Mouse (Mus musculus): Measurements from ENCODE around the gene Dusp6. TPM values are rescaled to one million over a fixed set of nuclear protein-coding genes. Genes with fewer than 3 reads are reported as not detected.

The Dusp6 gene
- polyA plus RNA-seq, 1 experiment from 2014 or later, result 40.7 TPM

DNA sequence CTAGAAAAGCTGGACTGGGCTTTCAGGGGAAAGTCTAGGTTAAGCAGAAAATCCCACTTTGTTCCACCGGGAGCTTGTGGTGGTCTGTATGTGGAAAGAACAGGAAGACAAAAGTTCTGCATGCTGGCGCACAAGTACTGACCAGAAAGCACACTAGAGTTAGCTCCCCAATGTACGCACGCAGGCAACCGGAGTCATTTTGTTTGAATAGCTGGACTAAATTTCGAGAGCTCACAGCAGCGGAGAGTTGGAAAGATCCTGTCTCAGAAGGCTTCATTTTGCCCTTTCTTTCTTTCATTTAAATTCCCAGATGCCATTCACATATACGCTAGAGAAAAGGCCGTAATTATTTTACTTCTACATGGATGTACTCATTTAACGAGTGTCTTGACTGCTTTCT, 20.3 kb upstream of the Dusp6 start:
- Histone ChIP-seq H3K9ac (ENCODE audit: low read length) (no peak overlapping the region), H3K27me3 (replicated peaks; ENCODE audit: control insufficient read depth, insufficient read depth, low read length) (no peaks in the 10 kb centered on the region), H3K4me3 (ENCODE audit: low read depth, low read length) (no peak overlapping the region), H3K36me3 (ENCODE audit: control insufficient read depth, insufficient read depth, low read length) (no peaks in the 10 kb centered on the region), H3K27ac (ENCODE audit: low read depth) (no peak overlapping the region), H3K9me3 (ENCODE audit: control insufficient read depth, low read length) (no peaks in the 10 kb centered on the region), H3K4me1 (replicated peaks; ENCODE audit: control insufficient read depth, insufficient read depth, low read length) (peaks cover 21% of the 10 kb centered on the region; the same call in 1 of the 2 replicates), H3K4me2 (ENCODE audit: low read length) (no peak overlapping the region)
- no peak for ATAC-seq (replicated peaks; ENCODE audit: low FRiP score, low TSS enrichment, low read depth)
- no peak for DNase-seq (ENCODE audit: low spot score)
- 83% methylated on average over 10 of the region's 10 CpGs for WGBS

DNA sequence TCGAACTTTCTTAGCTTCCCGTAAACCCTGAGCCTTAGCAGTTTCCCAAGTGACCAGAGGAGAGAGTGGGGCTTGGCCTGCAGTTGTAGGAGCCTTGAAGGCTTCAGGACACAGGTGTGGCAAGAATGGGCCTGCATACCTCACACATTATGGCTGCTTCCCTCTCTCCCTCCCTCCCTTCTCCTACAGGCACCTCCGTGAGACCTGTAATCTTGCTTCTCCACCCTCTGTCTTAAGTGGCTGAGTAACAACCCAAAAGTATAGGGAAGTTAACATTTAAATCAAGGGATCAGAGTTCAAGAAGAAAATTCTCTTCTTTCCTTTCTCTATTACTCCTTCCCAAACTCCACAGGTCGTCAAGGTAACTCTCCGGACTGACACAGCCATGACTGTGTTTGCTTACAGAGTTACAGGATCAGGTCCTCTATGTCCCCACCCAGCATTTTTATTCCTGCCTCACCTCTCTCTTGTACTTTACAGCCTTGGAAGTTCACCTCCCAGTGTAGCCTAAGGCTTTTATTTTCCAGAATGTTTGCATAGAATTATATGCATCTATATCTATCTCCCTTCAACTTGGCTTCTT, 19.0 kb upstream of the Dusp6 start:
- ATAC-seq (replicated peaks; ENCODE audit: low FRiP score, low TSS enrichment, low read depth), result no peak; the same call in 1 of the 2 replicates
- H3K27ac ChIP-seq (ENCODE audit: low read depth), result no peak overlapping the region

DNA sequence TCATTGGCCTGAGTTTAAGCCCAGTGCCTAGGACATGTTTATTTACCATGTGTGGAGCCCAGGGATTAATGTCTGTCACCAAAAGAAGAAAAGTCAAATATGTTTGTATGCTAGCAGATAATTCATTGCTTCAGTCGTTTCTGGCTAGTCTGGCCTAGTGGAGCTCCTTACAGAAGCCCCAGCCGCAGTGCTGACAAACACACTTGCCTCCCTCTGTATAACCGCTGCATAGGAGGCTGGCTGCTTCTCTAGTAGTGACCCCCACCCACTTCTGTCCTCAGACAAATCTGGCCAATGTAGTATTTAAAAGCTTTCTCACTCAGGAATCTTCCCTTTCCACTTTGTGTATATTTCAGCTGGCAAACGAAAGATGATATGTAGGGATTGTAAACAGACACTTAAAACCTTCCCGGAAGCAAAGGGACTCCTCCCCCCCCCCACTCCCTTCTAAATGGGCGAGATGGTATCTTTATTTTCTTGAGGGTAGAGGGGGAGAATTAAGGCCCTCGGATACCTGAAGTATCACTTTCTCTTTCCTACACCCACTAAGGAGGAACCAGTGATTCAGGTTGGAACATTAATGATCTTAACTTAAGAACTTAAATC, 18.3 kb upstream of the Dusp6 start:
- Histone ChIP-seq H3K9me3 (ENCODE audit: control insufficient read depth, low read length) (no peaks in the 10 kb centered on the region), H3K27me3 (replicated peaks; ENCODE audit: control insufficient read depth, insufficient read depth, low read length) (no peaks in the 10 kb centered on the region), H3K4me1 (replicated peaks; ENCODE audit: control insufficient read depth, insufficient read depth, low read length) (peaks cover 21% of the 10 kb centered on the region; the same call in 1 of the 2 replicates), H3K36me3 (ENCODE audit: control insufficient read depth, insufficient read depth, low read length) (no peaks in the 10 kb centered on the region), H3K4me2 (ENCODE audit: low read length) (no peak overlapping the region), H3K4me3 (ENCODE audit: low read depth, low read length) (no peak overlapping the region), H3K27ac (ENCODE audit: low read depth) (no peak overlapping the region), H3K9ac (ENCODE audit: low read length) (no peak overlapping the region)
- ATAC-seq (replicated peaks; ENCODE audit: low FRiP score, low TSS enrichment, low read depth), result no peak
- WGBS, result 13% methylated on average over 7 of the region's 7 CpGs
- DNase-seq (ENCODE audit: low spot score), result no peak

More for the DNA sequence above, 19.0 kb upstream of the Dusp6 start:
- Histone ChIP-seq H3K9me3 (ENCODE audit: control insufficient read depth, low read length) (no peaks in the 10 kb centered on the region), H3K4me1 (replicated peaks; ENCODE audit: control insufficient read depth, insufficient read depth, low read length) (peaks cover 21% of the 10 kb centered on the region; the same call in 1 of the 2 replicates), H3K4me2 (ENCODE audit: low read length) (no peak overlapping the region), H3K27me3 (replicated peaks; ENCODE audit: control insufficient read depth, insufficient read depth, low read length) (no peaks in the 10 kb centered on the region), H3K4me3 (ENCODE audit: low read depth, low read length) (no peak overlapping the region), H3K9ac (ENCODE audit: low read length) (no peak overlapping the region), H3K36me3 (ENCODE audit: control insufficient read depth, insufficient read depth, low read length) (no peaks in the 10 kb centered on the region)
- 45% methylated on average over 5 of the region's 5 CpGs for whole genome bisulfite sequencing
- DNase-seq (ENCODE audit: low spot score), result no peak

DNA sequence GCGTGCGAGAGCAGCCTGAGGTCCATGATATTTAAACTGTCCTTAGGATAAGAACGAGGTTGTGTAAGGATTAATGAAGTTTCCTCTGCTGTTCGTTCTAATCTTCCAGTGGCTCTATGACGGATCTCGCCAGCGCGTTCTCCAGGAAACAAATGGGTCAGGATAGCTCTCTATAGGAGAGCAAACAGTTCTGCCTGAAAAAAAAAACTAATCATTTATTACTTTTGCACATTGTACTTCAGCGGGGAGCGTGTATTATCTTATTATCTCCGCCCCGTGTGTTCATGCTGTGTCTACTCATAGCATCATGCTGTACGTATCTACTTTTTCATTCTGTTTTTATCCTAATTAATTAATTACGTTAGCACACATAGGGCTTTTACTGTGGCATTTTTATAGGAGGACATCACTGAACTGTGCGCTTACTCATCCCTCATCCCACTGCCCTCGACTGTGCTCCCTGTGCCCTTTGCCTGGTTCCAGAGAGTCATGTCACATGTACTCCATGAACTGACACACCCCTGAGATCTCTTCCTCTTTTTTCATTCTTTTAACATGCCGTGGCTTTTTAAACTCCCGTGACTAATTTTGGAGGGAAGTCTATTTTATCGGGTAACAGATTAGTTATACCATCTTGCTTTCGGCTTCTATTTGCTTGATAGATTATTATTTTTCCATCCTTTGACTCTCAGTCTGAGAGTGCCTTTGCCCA, 16.1 kb upstream of the Dusp6 start:
- DNase-seq (ENCODE audit: low spot score) (no peak), ATAC-seq (replicated peaks; ENCODE audit: low FRiP score, low TSS enrichment, low read depth) (no peak)
- no peak overlapping the region for H3K4me3 ChIP-seq (ENCODE audit: low read depth, low read length)
- H3K4me1 ChIP-seq (replicated peaks; ENCODE audit: control insufficient read depth, insufficient read depth, low read length), result peaks cover 17% of the 10 kb centered on the region; the same call in 1 of the 2 replicates
- H3K9ac ChIP-seq (ENCODE audit: low read length), result no peak overlapping the region
- H3K27ac ChIP-seq (ENCODE audit: low read depth), result no peak overlapping the region
- 78% methylated on average over 20 of the region's 20 CpGs for WGBS
- no peak overlapping the region for H3K4me2 ChIP-seq (ENCODE audit: low read length)
- H3K9me3 ChIP-seq (ENCODE audit: control insufficient read depth, low read length), result no peaks in the 10 kb centered on the region
- H3K27me3 ChIP-seq (replicated peaks; ENCODE audit: control insufficient read depth, insufficient read depth, low read length), result no peaks in the 10 kb centered on the region
- H3K36me3 ChIP-seq (ENCODE audit: control insufficient read depth, insufficient read depth, low read length), result no peaks in the 10 kb centered on the region

DNA sequence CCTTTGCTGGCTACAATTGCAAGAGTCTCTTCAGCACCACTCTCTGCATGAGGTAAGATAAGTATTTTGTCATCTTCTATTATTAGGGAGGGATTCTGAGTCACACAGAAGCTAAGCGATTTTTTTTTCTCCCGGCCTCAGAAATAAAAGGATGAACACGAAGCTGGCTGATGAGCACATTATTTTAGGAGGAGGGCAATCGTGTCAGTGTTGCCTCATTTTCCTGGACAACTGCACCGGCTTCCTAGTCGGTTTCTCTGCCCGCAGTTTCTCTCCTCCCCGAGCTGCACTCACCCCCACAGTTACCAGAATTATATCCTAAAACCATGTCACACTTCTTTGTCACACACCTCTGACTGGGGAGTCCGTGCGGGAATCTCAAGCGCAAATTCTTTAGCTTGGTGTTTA, 12.2 kb upstream of the Dusp6 start:
- WGBS, result 76% methylated on average over 11 of the region's 11 CpGs
- Histone ChIP-seq H3K27me3 (replicated peaks; ENCODE audit: control insufficient read depth, insufficient read depth, low read length) (no peaks in the 10 kb centered on the region), H3K9me3 (ENCODE audit: control insufficient read depth, low read length) (no peaks in the 10 kb centered on the region), H3K4me3 (ENCODE audit: low read depth, low read length) (no peak overlapping the region), H3K9ac (ENCODE audit: low read length) (no peak overlapping the region), H3K4me1 (replicated peaks; ENCODE audit: control insufficient read depth, insufficient read depth, low read length) (no peaks in the 10 kb centered on the region), H3K4me2 (ENCODE audit: low read length) (no peak overlapping the region), H3K27ac (ENCODE audit: low read depth) (no peak overlapping the region), H3K36me3 (ENCODE audit: control insufficient read depth, insufficient read depth, low read length) (no peaks in the 10 kb centered on the region)
- DNase-seq (ENCODE audit: low spot score), result no peak
- ATAC-seq (replicated peaks; ENCODE audit: low FRiP score, low TSS enrichment, low read depth), result no peak

DNA sequence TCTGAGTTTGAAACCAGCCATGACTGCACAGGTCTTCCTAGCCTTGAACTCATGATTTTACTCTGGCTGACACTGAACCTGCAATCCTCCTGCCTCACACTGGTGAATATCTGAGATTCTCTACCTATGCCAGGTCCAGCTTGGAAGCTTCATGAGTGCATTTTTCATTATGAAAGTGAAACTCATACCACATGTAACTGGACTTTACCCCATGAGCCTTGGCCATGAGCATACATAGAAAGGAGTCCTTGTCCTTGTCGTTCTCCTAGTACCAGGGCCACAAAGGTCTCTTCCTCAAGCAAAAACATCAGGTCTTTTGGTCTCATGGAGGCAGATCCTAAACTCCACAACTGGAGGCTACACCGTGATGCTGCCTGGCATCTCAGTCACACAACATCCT, 9.6 kb upstream of the Dusp6 start:
- DNase-seq (ENCODE audit: low spot score) (no peak), ATAC-seq (replicated peaks; ENCODE audit: low FRiP score, low TSS enrichment, low read depth) (no peak)
- no peaks in the 10 kb centered on the region for H3K4me1 ChIP-seq (replicated peaks; ENCODE audit: control insufficient read depth, insufficient read depth, low read length)
- no peak overlapping the region for H3K4me3 ChIP-seq (ENCODE audit: low read depth, low read length)
- 81% methylated on average over 2 of the region's 2 CpGs for WGBS
- no peaks in the 10 kb centered on the region for H3K9me3 ChIP-seq (ENCODE audit: control insufficient read depth, low read length)
- H3K9ac ChIP-seq (ENCODE audit: low read length), result no peak overlapping the region
- H3K27ac ChIP-seq (ENCODE audit: low read depth), result no peak overlapping the region
- no peaks in the 10 kb centered on the region for H3K36me3 ChIP-seq (ENCODE audit: control insufficient read depth, insufficient read depth, low read length)
- H3K27me3 ChIP-seq (replicated peaks; ENCODE audit: control insufficient read depth, insufficient read depth, low read length), result no peaks in the 10 kb centered on the region
- H3K4me2 ChIP-seq (ENCODE audit: low read length), result no peak overlapping the region

DNA sequence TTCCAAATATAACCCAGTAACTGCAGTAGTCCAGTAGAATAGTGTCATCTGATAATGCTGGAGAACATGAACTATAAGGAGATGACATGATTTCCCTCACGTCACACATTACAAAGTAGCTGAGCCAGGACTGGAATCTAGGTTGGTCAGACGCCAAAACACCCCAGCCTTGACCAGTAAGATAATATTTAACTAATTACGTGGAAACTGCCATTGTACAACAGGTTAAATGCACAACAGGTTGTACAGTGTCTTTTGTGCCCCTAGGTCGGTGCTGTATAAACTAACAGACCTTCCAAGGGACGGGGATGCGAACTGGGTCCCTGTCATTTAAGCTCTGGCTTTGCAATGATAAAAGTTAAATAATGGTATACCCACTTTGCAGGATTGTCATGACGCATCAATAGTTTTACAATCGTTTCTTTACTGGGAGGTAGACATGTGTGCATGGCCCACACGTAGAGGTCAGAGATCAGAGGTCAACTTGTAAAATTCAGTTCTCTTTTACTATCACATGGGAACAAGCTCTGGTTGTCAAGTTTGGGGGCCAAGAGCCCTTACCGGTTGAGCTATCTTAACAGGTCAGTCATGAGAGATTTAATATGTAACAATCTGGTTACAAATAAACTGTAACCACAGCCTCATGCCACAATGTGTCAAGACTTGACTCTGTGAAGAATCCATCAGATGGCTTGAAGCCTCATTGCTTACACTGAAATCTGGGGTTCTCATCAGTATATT, 7.0 kb upstream of the Dusp6 start:
- DNase-seq (ENCODE audit: low spot score), result no peak
- H3K27ac ChIP-seq (ENCODE audit: low read depth), result no peak overlapping the region

DNA sequence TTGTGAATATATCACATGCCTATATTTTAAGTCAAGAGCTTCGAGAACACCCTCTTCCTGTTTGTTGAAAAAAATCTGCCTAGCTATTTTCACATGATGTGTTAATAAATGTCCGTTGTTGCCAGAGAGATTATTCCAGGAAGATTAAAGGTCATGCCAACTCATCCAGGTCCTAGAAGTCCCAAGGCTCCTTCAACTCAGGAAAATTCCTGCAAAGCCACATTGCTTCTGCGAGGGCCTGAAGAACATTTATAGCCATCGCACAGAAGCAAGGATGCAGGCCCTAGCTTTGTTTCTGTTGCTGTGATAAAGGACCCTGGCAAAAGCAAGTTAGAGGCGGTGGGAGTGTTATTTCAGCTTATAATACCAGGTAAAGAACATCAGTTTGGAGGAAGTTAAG, 5.5 kb upstream of the Dusp6 start:
- H3K4me2 ChIP-seq (ENCODE audit: low read length), result no peak overlapping the region

More for the DNA sequence above, 7.0 kb upstream of the Dusp6 start:
- Histone ChIP-seq H3K4me2 (ENCODE audit: low read length) (no peak overlapping the region), H3K9ac (ENCODE audit: low read length) (no peak overlapping the region), H3K4me1 (replicated peaks; ENCODE audit: control insufficient read depth, insufficient read depth, low read length) (peaks cover 3% of the 10 kb centered on the region; the same call in 1 of the 2 replicates), H3K4me3 (ENCODE audit: low read depth, low read length) (no peak overlapping the region), H3K36me3 (ENCODE audit: control insufficient read depth, insufficient read depth, low read length) (no peaks in the 10 kb centered on the region), H3K27me3 (replicated peaks; ENCODE audit: control insufficient read depth, insufficient read depth, low read length) (no peaks in the 10 kb centered on the region), H3K9me3 (ENCODE audit: control insufficient read depth, low read length) (no peaks in the 10 kb centered on the region)
- WGBS, result 76% methylated on average over 10 of the region's 10 CpGs
- no peak for ATAC-seq (replicated peaks; ENCODE audit: low FRiP score, low TSS enrichment, low read depth)

More for the DNA sequence above, 5.5 kb upstream of the Dusp6 start:
- H3K4me1 ChIP-seq (replicated peaks; ENCODE audit: control insufficient read depth, insufficient read depth, low read length), result peaks cover 3% of the 10 kb centered on the region; the same call in 1 of the 2 replicates
- H3K27me3 ChIP-seq (replicated peaks; ENCODE audit: control insufficient read depth, insufficient read depth, low read length), result no peaks in the 10 kb centered on the region
- DNase-seq (ENCODE audit: low spot score) (no peak), ATAC-seq (replicated peaks; ENCODE audit: low FRiP score, low TSS enrichment, low read depth) (no peak)
- H3K9ac ChIP-seq (ENCODE audit: low read length), result no peak overlapping the region
- H3K9me3 ChIP-seq (ENCODE audit: control insufficient read depth, low read length), result no peaks in the 10 kb centered on the region
- H3K4me3 ChIP-seq (ENCODE audit: low read depth, low read length), result no peak overlapping the region
- no peak overlapping the region for H3K27ac ChIP-seq (ENCODE audit: low read depth)
- 67% methylated on average over 5 of the region's 5 CpGs for WGBS
- H3K36me3 ChIP-seq (ENCODE audit: control insufficient read depth, insufficient read depth, low read length), result no peaks in the 10 kb centered on the region
